Comparison of ENCODE assay signal across 14 mouse cellular contexts in genomic region chr9:114560141-114560540, GRCm38 (mm10). TPM values are rescaled to one million over a fixed set of nuclear protein-coding genes. Genes with fewer than 3 reads are reported as not detected.
DNase-seq lines count a peak whose midpoint lies in the region; ATAC-seq and TF ChIP-seq lines count a peak whose summit lies in the region.
"Had no signal": no experiment of that assay in that cellular context is flagged by ENCODE, and none has a peak within 500 bp of the region (broad histone marks: within the 10 kb centered on the region; RNA-seq: fewer than 3 reads in every experiment).

No protein-coding gene starts in this region.

- H3K9ac ChIP-seq in heart, embryonic 12.5 days = 0 out of 2 replicates have a peak overlapping the region, but pooled peaks have one; percentile 10
- H3K9ac ChIP-seq in midbrain, embryonic 12.5 days (replicated peaks) = no peak overlapping the region
- H3K9ac ChIP-seq in midbrain, embryonic 16.5 days (ENCODE audit: low read depth, low read length) = no peak overlapping the region
- peak overlapping the region; percentile 89; the same call in 1 of the 2 replicates for H3K9ac ChIP-seq in limb, embryonic 12.5 days (replicated peaks)
- no peak overlapping the region for H3K9ac ChIP-seq in stomach, postnatal 0 days (ENCODE audit: low read length)

- H3K9me3 ChIP-seq in heart, embryonic 12.5 days (replicated peaks) = no peaks in the 10 kb centered on the region
- no peaks in the 10 kb centered on the region for H3K9me3 ChIP-seq in midbrain, embryonic 12.5 days
- no peaks in the 10 kb centered on the region for H3K9me3 ChIP-seq in midbrain, embryonic 16.5 days (replicated peaks; ENCODE audit: control insufficient read depth, low read length, poor library complexity, severe bottlenecking)
- no peaks in the 10 kb centered on the region for H3K9me3 ChIP-seq in limb, embryonic 12.5 days
- no peaks in the 10 kb centered on the region for H3K9me3 ChIP-seq in stomach, postnatal 0 days (ENCODE audit: control insufficient read depth, low read length)

- no peaks in the 10 kb centered on the region for H3K36me3 ChIP-seq in heart, embryonic 12.5 days
- H3K36me3 ChIP-seq in midbrain, embryonic 12.5 days = no peaks in the 10 kb centered on the region
- H3K36me3 ChIP-seq in midbrain, embryonic 16.5 days (ENCODE audit: control insufficient read depth, insufficient read depth, low read length) = no peaks in the 10 kb centered on the region
- no peaks in the 10 kb centered on the region for H3K36me3 ChIP-seq in limb, embryonic 12.5 days
- no peaks in the 10 kb centered on the region for H3K36me3 ChIP-seq in stomach, postnatal 0 days (ENCODE audit: control insufficient read depth, insufficient read depth, low read length)

- H3K27ac ChIP-seq in heart, embryonic 12.5 days (ENCODE audit: poor library complexity, severe bottlenecking) = no peak overlapping the region
- H3K27ac ChIP-seq in midbrain, embryonic 12.5 days (replicated peaks) = no peak overlapping the region
- H3K27ac ChIP-seq in midbrain, embryonic 16.5 days (ENCODE audit: low read length) = no peak overlapping the region
- H3K27ac ChIP-seq in limb, embryonic 12.5 days = no peak overlapping the region
- no peak overlapping the region for H3K27ac ChIP-seq in stomach, postnatal 0 days (replicated peaks)

- TF ChIP-seq CTCF in stomach, postnatal 0 days (IDR thresholded peaks at IDR 0.05; ENCODE audit: low read depth) = no peak

- H3K4me1 ChIP-seq in heart, embryonic 12.5 days (replicated peaks) = peaks cover 40% of the 10 kb centered on the region
- H3K4me1 ChIP-seq in midbrain, embryonic 12.5 days = peaks cover 44% of the 10 kb centered on the region
- H3K4me1 ChIP-seq in midbrain, embryonic 16.5 days (ENCODE audit: control insufficient read depth, insufficient read depth, low read length) = peaks cover 22% of the 10 kb centered on the region
- H3K4me1 ChIP-seq in limb, embryonic 12.5 days (replicated peaks) = peaks cover 54% of the 10 kb centered on the region
- no peaks in the 10 kb centered on the region for H3K4me1 ChIP-seq in stomach, postnatal 0 days (replicated peaks; ENCODE audit: control insufficient read depth, insufficient read depth)

- no peak for TF ChIP-seq EP300 in stomach, postnatal 0 days (optimal IDR thresholded peaks at IDR 0.05)

- no peak for DNase-seq in heart, adult 18-20 months
- DNase-seq in stomach, postnatal 0 days (ENCODE audit: low spot score) = no peak
- no peak for DNase-seq in gastrocnemius, adult 8-10 months (ENCODE audit: low spot score in 2 of 2)
- DNase-seq in adrenal gland, postnatal 4 days (ENCODE audit: low spot score in 2 of 2) = no peak
- DNase-seq: cerebellum, adult 2 months; heart, postnatal 36 days; kidney, postnatal 36 days had no signal

- peak overlapping the region; percentile 57; the same call in 1 of the 2 replicates for H3K4me3 ChIP-seq in heart, embryonic 12.5 days
- peak overlapping the region; percentile 63; the same call in 1 of the 2 replicates for H3K4me3 ChIP-seq in midbrain, embryonic 12.5 days
- no peak overlapping the region for H3K4me3 ChIP-seq in midbrain, embryonic 16.5 days (ENCODE audit: low read depth, low read length)
- peak overlapping the region; percentile 72 for H3K4me3 ChIP-seq in limb, embryonic 12.5 days (replicated peaks)
- H3K4me3 ChIP-seq in stomach, postnatal 0 days (ENCODE audit: low read depth, low read length) = peak overlapping the region; percentile 2; the same call in 1 of the 2 replicates

- ATAC-seq in heart, embryonic 12.5 days (ENCODE audit: insufficient number of reproducible peaks, low FRiP score) = no peak
- ATAC-seq in midbrain, embryonic 12.5 days (ENCODE audit: low FRiP score, low read depth) = no peak
- no peak for ATAC-seq in midbrain, embryonic 16.5 days
- ATAC-seq in limb, embryonic 12.5 days (ENCODE audit: insufficient number of reproducible peaks, insufficient read depth, low FRiP score, low TSS enrichment, low read depth) = no peak
- no peak for ATAC-seq in stomach, postnatal 0 days (ENCODE audit: low FRiP score, low TSS enrichment)

- peak overlapping the region; percentile 80 for H3K4me2 ChIP-seq in heart, embryonic 12.5 days
- H3K4me2 ChIP-seq in midbrain, embryonic 12.5 days (replicated peaks) = peak overlapping the region; percentile 90
- no peak overlapping the region for H3K4me2 ChIP-seq in midbrain, embryonic 16.5 days (ENCODE audit: low read length)
- peak overlapping the region; percentile 91 for H3K4me2 ChIP-seq in limb, embryonic 12.5 days
- H3K4me2 ChIP-seq in stomach, postnatal 0 days (replicated peaks; ENCODE audit: low read depth) = peak overlapping the region; percentile 27

- WGBS in heart, embryonic 12.5 days = 32% methylated on average over 7 of the region's 7 CpGs
- 5% methylated on average over 7 of the region's 7 CpGs for WGBS in midbrain, embryonic 12.5 days
- 13% methylated on average over 7 of the region's 7 CpGs for WGBS in midbrain, embryonic 16.5 days
- 4% methylated on average over 7 of the region's 7 CpGs for WGBS in limb, embryonic 12.5 days
- WGBS in stomach, postnatal 0 days = 26% methylated on average over 7 of the region's 7 CpGs

- H3K27me3 ChIP-seq in heart, embryonic 12.5 days (replicated peaks) = peaks cover 56% of the 10 kb centered on the region
- peaks cover 58% of the 10 kb centered on the region for H3K27me3 ChIP-seq in midbrain, embryonic 12.5 days
- H3K27me3 ChIP-seq in midbrain, embryonic 16.5 days (ENCODE audit: control insufficient read depth, insufficient read depth, low read depth, low read length) = peaks cover 40% of the 10 kb centered on the region
- no peaks in the 10 kb centered on the region; the same call in none of the 2 replicates for H3K27me3 ChIP-seq in limb, embryonic 12.5 days
- peaks cover 18% of the 10 kb centered on the region for H3K27me3 ChIP-seq in stomach, postnatal 0 days (ENCODE audit: control insufficient read depth, insufficient read depth, low read length)

RNA-seq across cellular contexts. Expression of gene Trim71, which starts 4.0 kb away (rescaled TPM):
- 0.40 and 0.63 TPM in 2 replicates for polyA plus RNA-seq in heart, embryonic 12.5 days (2016; fragmentation: Nextera tagmentation; extraction: Ambion mirVana)
- total RNA-seq in heart, adult 18-20 months (2021) = not detected
- polyA plus RNA-seq in midbrain, embryonic 12.5 days (2016; fragmentation: Nextera tagmentation; extraction: Ambion mirVana) = 0.61 and 0.80 TPM in 2 replicates
- polyA plus RNA-seq in midbrain, embryonic 16.5 days (2015; fragmentation: Nextera tagmentation; extraction: Ambion mirVana) = 0.15 and 0.17 TPM in 2 replicates
- 1.6 and 2.3 TPM in 2 replicates for polyA plus RNA-seq in limb, embryonic 12.5 days (2016; fragmentation: Nextera tagmentation; extraction: Ambion mirVana)
- 0.47 and 0.51 TPM in 2 replicates for polyA plus RNA-seq in stomach, postnatal 0 days (2015; fragmentation: Nextera tagmentation; extraction: Ambion mirVana)
- not detected for total RNA-seq in gastrocnemius, adult 8-10 months (2022)
- total RNA-seq in adrenal gland, postnatal 4 days (2021) = under 1 TPM in 1 of 2 experiments, not detected in 1; 0.36 TPM
- total RNA-seq: gastrocnemius, adult 18-20 months; heart, postnatal 36 days had no signal

RNA-seq across cellular contexts. Expression of gene C130032M10Rik, which starts 44.6 kb away (rescaled TPM):
- polyA plus RNA-seq in heart, embryonic 12.5 days (2016; fragmentation: Nextera tagmentation; extraction: Ambion mirVana) = 0.64 and 1.3 TPM in 2 replicates
- not detected for total RNA-seq in heart, adult 18-20 months (2021)
- 0.43 and 0.45 TPM in 2 replicates for polyA plus RNA-seq in midbrain, embryonic 12.5 days (2016; fragmentation: Nextera tagmentation; extraction: Ambion mirVana)
- polyA plus RNA-seq in midbrain, embryonic 16.5 days (2015; fragmentation: Nextera tagmentation; extraction: Ambion mirVana) = not detected in 2 replicates
- 0.41 and 0.70 TPM in 2 replicates for polyA plus RNA-seq in limb, embryonic 12.5 days (2016; fragmentation: Nextera tagmentation; extraction: Ambion mirVana)
- polyA plus RNA-seq in stomach, postnatal 0 days (2015; fragmentation: Nextera tagmentation; extraction: Ambion mirVana) = not detected in 2 replicates
- total RNA-seq in gastrocnemius, adult 8-10 months (2022) = not detected
- total RNA-seq in adrenal gland, postnatal 4 days (2021) = not detected
- total RNA-seq: gastrocnemius, adult 18-20 months; heart, postnatal 36 days; left cerebral cortex, postnatal 36 days had no signal
- polyA plus RNA-seq: C2C12; cerebellum, adult 2 months had no signal

RNA-seq across cellular contexts. Expression of gene Ccr4, which starts 55.4 kb away (rescaled TPM):
- not detected in 2 replicates for polyA plus RNA-seq in heart, embryonic 12.5 days (2016; fragmentation: Nextera tagmentation; extraction: Ambion mirVana)
- total RNA-seq in heart, adult 18-20 months (2021) = not detected
- not detected in 2 replicates for polyA plus RNA-seq in midbrain, embryonic 12.5 days (2016; fragmentation: Nextera tagmentation; extraction: Ambion mirVana)
- not detected in 2 replicates for polyA plus RNA-seq in midbrain, embryonic 16.5 days (2015; fragmentation: Nextera tagmentation; extraction: Ambion mirVana)
- polyA plus RNA-seq in limb, embryonic 12.5 days (2016; fragmentation: Nextera tagmentation; extraction: Ambion mirVana) = not detected in 2 replicates
- not detected in 2 replicates for polyA plus RNA-seq in stomach, postnatal 0 days (2015; fragmentation: Nextera tagmentation; extraction: Ambion mirVana)
- not detected for total RNA-seq in gastrocnemius, adult 8-10 months (2022)
- total RNA-seq in adrenal gland, postnatal 4 days (2021) = not detected
- total RNA-seq: gastrocnemius, adult 18-20 months; heart, postnatal 36 days; left cerebral cortex, postnatal 36 days had no signal
- polyA plus RNA-seq: C2C12; cerebellum, adult 2 months had no signal

Comparison
In these comparisons a context has a peak if more than half of its experiments do, and no peak if none do; other contexts are left out.
1. H3K9ac ChIP-seq: peak in heart, embryonic 12.5 days (single experiment) and limb, embryonic 12.5 days (single experiment); none in midbrain, embryonic 12.5 days (single experiment), midbrain, embryonic 16.5 days (single experiment) and stomach, postnatal 0 days (single experiment).